Mouse (Mus musculus): ENCODE data around the gene Gabrq.

Gene Gabrq

GRCm38 (mm10) chrX:72824776-72825588 lies at the start of gene Gabrq:
Gabrq (plus strand) TSS chrX:72825178.
- no peak for DNase-seq (ENCODE audit: low spot score in 2 of 2)

DNA sequence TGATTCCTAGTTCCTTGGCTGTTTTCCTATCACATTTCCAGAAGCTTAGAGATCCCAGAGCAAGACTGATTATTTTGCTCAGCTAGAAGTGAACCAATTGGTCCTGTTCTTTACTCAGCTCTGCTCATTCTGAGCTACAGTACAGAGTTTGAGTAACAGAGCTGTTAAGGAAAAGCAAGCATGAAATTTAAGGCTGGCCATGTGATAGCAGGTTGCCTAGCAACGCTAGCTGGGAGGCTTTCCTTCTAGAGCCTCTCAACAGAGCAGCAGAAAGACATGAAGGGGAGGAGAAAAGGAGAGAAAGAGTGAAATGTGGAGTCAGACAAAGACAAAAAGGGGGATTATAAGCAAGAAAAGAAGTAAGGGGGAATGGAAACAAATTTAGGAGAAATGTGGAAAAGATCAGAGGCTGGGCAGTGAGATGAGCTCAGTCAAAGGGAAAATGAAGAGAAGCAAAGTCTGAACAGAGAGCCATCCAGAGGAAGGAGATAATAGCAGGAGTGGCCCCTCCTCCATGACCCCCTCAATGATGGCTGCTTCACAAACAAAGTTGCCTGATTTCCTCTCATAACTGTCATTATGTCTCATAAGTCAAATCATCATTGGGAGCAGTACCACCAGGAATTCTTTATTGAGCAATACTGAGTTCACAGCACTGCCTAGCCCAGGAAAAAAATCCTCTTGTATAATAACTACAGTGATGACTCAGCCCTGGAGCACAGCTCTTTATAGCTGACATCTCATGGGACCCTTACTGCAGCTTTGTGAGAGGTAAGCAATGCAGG lies 36.0 kb upstream of the Gabrq start:
- peak; percentile 9 to 48 for DNase-seq (ENCODE audit: low spot score in 2 of 2)

GRCm38 (mm10) chrX:72789558-72789871 lies 35.5 kb upstream of the Gabrq start:
- no peak for DNase-seq (ENCODE audit: low spot score in 2 of 2)

GRCm38 (mm10) chrX:72819594-72819993 lies 5.4 kb upstream of the Gabrq start:
- peak; percentile 78 to 84 for DNase-seq (ENCODE audit: low spot score in 2 of 2)

GRCm38 (mm10) chrX:72823310-72823709 lies 1.7 kb upstream of the Gabrq start:
- no peak for DNase-seq (ENCODE audit: low spot score in 2 of 2)

GRCm38 (mm10) chrX:72825589-72825905 lies 569 bp downstream of the Gabrq start:
- DNase-seq (ENCODE audit: low spot score in 2 of 2), result no peak
